21 mouse cellular contexts compared by ENCODE assay signal in the genomic region with DNA sequence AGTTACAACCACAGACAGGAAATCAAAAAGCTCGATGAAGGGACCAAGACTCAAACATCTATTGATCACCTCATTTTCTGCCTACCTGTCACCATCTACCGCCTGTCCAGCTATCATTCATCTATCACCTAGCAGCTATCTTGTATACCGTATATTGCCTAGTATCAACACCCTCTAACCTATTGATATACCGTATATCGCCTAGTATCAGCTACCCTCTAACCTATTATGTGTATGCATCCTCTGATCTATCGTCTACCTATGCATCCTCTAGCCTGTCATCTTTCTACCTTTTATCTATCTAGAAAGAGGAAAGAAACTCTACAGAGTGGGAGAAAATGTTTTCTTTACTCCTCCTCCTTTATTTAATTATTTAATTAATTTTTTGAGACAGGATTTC.
A peak's percentile ranks its signal among the peaks of the same experiment; 100 is the strongest.
DNase-seq lines count a peak whose midpoint lies in the region; ATAC-seq lines count a peak whose summit lies in the region.
"Had no signal": no experiment of that assay in that cellular context is flagged by ENCODE, and none has a peak within 500 bp of the region (broad histone marks: within the 10 kb centered on the region; RNA-seq: fewer than 3 reads in every experiment).

No protein-coding gene starts in this region.

- H3K9me3 ChIP-seq in forebrain, embryonic 12.5 days, result no peaks in the 10 kb centered on the region
- peaks cover 3% of the 10 kb centered on the region; the same call in 1 of the 2 replicates for H3K9me3 ChIP-seq in forebrain, embryonic 10.5 days
- no peaks in the 10 kb centered on the region; the same call in 1 of the 2 replicates for H3K9me3 ChIP-seq in midbrain, embryonic 11.5 days (ENCODE audit: control insufficient read depth, low read length)
- no peaks in the 10 kb centered on the region for H3K9me3 ChIP-seq in midbrain, embryonic 15.5 days
- 0 out of 2 replicates have a peak, but pooled peaks cover 5% of the 10 kb centered on the region for H3K9me3 ChIP-seq in heart, embryonic 12.5 days (replicated peaks)
- H3K9me3 ChIP-seq: embryonic facial prominence, embryonic 12.5 days; hindbrain, embryonic 12.5 days had no signal

- 0 out of 2 replicates have a peak, but pooled peaks have one; percentile 46 for ATAC-seq in forebrain, embryonic 12.5 days (ENCODE audit: low FRiP score)
- ATAC-seq in midbrain, embryonic 11.5 days (ENCODE audit: low FRiP score), result 0 out of 2 replicates have a peak, but pooled peaks have one; percentile 26
- no peak for ATAC-seq in midbrain, embryonic 15.5 days (replicated peaks)
- no peak for ATAC-seq in heart, embryonic 12.5 days (ENCODE audit: insufficient number of reproducible peaks, low FRiP score)
- ATAC-seq: hindbrain, embryonic 16.5 days; inflammation-experienced regulatory T-cells, adult 6 months; intestine, postnatal 0 days had no signal

- no peak overlapping the region for H3K27ac ChIP-seq in forebrain, embryonic 12.5 days
- no peak overlapping the region for H3K27ac ChIP-seq in forebrain, embryonic 10.5 days
- no peak overlapping the region for H3K27ac ChIP-seq in midbrain, embryonic 11.5 days (ENCODE audit: low read depth, low read length)
- H3K27ac ChIP-seq in midbrain, embryonic 15.5 days, result no peak overlapping the region
- no peak overlapping the region for H3K27ac ChIP-seq in heart, embryonic 12.5 days (ENCODE audit: poor library complexity, severe bottlenecking)
- H3K27ac ChIP-seq: embryonic facial prominence, embryonic 12.5 days; hindbrain, embryonic 12.5 days had no signal

- peaks cover 37% of the 10 kb centered on the region for H3K27me3 ChIP-seq in forebrain, embryonic 12.5 days
- peaks cover 52% of the 10 kb centered on the region for H3K27me3 ChIP-seq in forebrain, embryonic 10.5 days (ENCODE audit: poor library complexity, severe bottlenecking)
- peaks cover 25% of the 10 kb centered on the region for H3K27me3 ChIP-seq in midbrain, embryonic 11.5 days (ENCODE audit: control insufficient read depth, insufficient read depth, low read length)
- H3K27me3 ChIP-seq in midbrain, embryonic 15.5 days (replicated peaks), result peaks cover 31% of the 10 kb centered on the region
- peaks cover 19% of the 10 kb centered on the region for H3K27me3 ChIP-seq in heart, embryonic 12.5 days (replicated peaks)
- H3K27me3 ChIP-seq: embryonic facial prominence, embryonic 12.5 days had no signal

- H3K9ac ChIP-seq in forebrain, embryonic 12.5 days, result no peak overlapping the region
- H3K9ac ChIP-seq in midbrain, embryonic 11.5 days (ENCODE audit: low read length), result no peak overlapping the region
- H3K9ac ChIP-seq in midbrain, embryonic 15.5 days, result no peak overlapping the region
- H3K9ac ChIP-seq in heart, embryonic 12.5 days, result no peak overlapping the region
- H3K9ac ChIP-seq: embryonic facial prominence, embryonic 12.5 days; hindbrain, embryonic 12.5 days had no signal

- DNase-seq in forebrain, embryonic 10.5 days (ENCODE audit: extremely low spot score, low spot score), result no peak
- no peak for DNase-seq in midbrain, embryonic 11.5 days (ENCODE audit: low spot score, missing footprints)
- peak; percentile 24 for DNase-seq in R1 (ENCODE audit: low read depth, low spot score)
- DNase-seq in embryo, embryonic 11 days, result peak; percentile 34
- DNase-seq: adrenal gland, postnatal 10 days; cerebellum, adult 11-12 months; cerebellum, adult 9-10 months; cerebellum, postnatal 25 days; gastrocnemius, postnatal 36 days; heart, adult 11 months; heart, postnatal 10 days; heart, postnatal 4 days had no signal

- H3K4me3 ChIP-seq in forebrain, embryonic 12.5 days (replicated peaks), result no peak overlapping the region
- H3K4me3 ChIP-seq in forebrain, embryonic 10.5 days, result no peak overlapping the region
- no peak overlapping the region for H3K4me3 ChIP-seq in midbrain, embryonic 11.5 days (ENCODE audit: low read depth, low read length)
- no peak overlapping the region for H3K4me3 ChIP-seq in midbrain, embryonic 15.5 days
- no peak overlapping the region for H3K4me3 ChIP-seq in heart, embryonic 12.5 days
- H3K4me3 ChIP-seq: embryonic facial prominence, embryonic 12.5 days; hindbrain, embryonic 12.5 days had no signal

- 25% methylated on average over 6 of the region's 6 CpGs for WGBS in forebrain, embryonic 12.5 days
- 28% methylated on average over 6 of the region's 6 CpGs for WGBS in forebrain, embryonic 10.5 days
- WGBS in midbrain, embryonic 11.5 days, result 28% methylated on average over 6 of the region's 6 CpGs
- WGBS in midbrain, embryonic 15.5 days, result 27% methylated on average over 6 of the region's 6 CpGs
- WGBS in heart, embryonic 12.5 days, result 35% methylated on average over 6 of the region's 6 CpGs

- no peaks in the 10 kb centered on the region for H3K36me3 ChIP-seq in forebrain, embryonic 12.5 days (replicated peaks)
- no peaks in the 10 kb centered on the region for H3K36me3 ChIP-seq in forebrain, embryonic 10.5 days (replicated peaks)
- H3K36me3 ChIP-seq in midbrain, embryonic 11.5 days (ENCODE audit: control insufficient read depth, insufficient read depth, low read length), result no peaks in the 10 kb centered on the region
- no peaks in the 10 kb centered on the region for H3K36me3 ChIP-seq in midbrain, embryonic 15.5 days (replicated peaks)
- H3K36me3 ChIP-seq in heart, embryonic 12.5 days, result no peaks in the 10 kb centered on the region
- H3K36me3 ChIP-seq: embryonic facial prominence, embryonic 12.5 days; G1E; hindbrain, embryonic 12.5 days had no signal

- H3K4me1 ChIP-seq in forebrain, embryonic 12.5 days, result peaks cover 21% of the 10 kb centered on the region
- H3K4me1 ChIP-seq in forebrain, embryonic 10.5 days, result peaks cover 46% of the 10 kb centered on the region
- peaks cover 10% of the 10 kb centered on the region for H3K4me1 ChIP-seq in midbrain, embryonic 11.5 days (ENCODE audit: control insufficient read depth, insufficient read depth, low read length)
- H3K4me1 ChIP-seq in midbrain, embryonic 15.5 days, result peaks cover 21% of the 10 kb centered on the region
- no peaks in the 10 kb centered on the region for H3K4me1 ChIP-seq in heart, embryonic 12.5 days (replicated peaks)

- H3K4me2 ChIP-seq in forebrain, embryonic 12.5 days, result no peak overlapping the region
- H3K4me2 ChIP-seq in midbrain, embryonic 11.5 days, result no peak overlapping the region
- H3K4me2 ChIP-seq in midbrain, embryonic 15.5 days, result no peak overlapping the region
- no peak overlapping the region for H3K4me2 ChIP-seq in heart, embryonic 12.5 days
- H3K4me2 ChIP-seq: embryonic facial prominence, embryonic 12.5 days; hindbrain, embryonic 12.5 days had no signal

Comparison
In these comparisons a context has a peak if more than half of its experiments do, and no peak if none do; other contexts are left out.
1. ATAC-seq: peak in forebrain, embryonic 12.5 days (single experiment) and midbrain, embryonic 11.5 days (single experiment); none in midbrain, embryonic 15.5 days (single experiment) and heart, embryonic 12.5 days (single experiment).
2. DNase-seq: peak in R1 (single experiment) and embryo, embryonic 11 days (single experiment); none in forebrain, embryonic 10.5 days (single experiment) and midbrain, embryonic 11.5 days (single experiment).